Mouse (Mus musculus) thymus, postnatal 36 days (tissue): ENCODE data around the gene Glce.
A peak's percentile ranks its signal among the peaks of the same experiment; 100 is the strongest.

Source experiments
- DNase-seq, 2 experiments: peaks; one replicate each; pipeline ENCODE4 v3.0.0; 2022; ENCODE audit warnings: mixed read lengths in 2 of 2

The Glce gene

DNA sequence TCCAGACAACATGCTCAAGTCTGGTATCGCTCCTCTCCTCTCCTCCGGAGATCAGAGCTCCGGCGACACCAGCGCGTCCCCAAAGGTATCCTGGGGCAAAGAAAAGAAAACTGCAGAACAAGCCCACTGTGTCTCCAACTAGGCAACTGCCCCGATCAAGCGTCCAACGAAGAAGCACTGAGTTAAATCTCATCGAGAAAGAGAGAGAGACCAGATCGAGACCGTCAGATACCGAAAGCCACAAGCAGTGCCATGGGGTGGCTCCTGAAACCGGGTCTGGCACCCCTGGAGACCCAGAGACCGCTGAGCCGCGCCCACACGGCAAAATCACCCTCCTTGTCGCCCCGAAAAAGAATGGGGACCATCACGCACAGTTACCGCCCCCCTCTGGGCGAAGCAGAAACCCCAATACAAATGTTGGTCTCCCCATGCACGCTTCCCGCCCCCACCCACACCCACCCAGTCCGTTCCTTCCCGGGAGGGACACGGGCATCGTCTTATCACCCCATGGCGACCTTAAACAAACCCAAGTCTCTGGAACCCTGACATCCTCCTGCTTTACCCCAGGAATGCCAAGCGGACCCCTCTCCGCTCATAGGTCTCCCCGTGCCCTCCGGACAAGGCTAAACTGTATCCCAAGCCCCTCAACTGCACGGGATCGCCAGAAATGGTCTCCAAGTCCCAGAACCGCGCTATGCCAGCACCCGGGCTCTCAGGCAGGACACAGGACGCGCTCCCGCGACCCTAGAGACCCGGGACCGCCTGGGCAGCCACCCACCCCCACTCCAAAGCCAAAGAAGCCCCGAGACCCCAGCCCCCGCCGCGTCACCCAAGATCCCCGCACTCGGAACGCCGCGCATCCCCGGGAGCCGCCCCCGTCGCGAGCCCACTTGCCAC, 656 bp downstream of the Glce start:
- peak; percentile 69 to 72 for DNase-seq

DNA sequence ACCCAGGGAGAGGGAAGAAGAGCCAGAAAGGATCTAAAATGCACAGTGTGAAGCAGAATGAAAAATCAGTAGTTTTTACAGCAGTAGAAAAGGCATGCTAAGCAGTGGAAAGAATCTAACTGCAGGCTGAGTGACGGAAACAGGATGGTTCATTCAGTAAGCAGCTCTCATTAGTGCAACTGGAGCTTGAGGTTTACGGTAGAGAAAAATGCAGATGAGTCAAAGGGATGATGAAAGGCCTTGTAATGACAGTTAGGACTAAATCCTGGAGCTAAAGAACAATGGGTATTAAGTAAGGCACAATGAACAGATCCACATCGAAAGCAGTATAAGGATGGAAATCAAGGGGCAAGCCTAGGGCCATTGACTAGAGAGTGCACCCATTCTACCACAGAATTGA, 3.7 kb downstream of the Glce start:
- no peak for DNase-seq

DNA sequence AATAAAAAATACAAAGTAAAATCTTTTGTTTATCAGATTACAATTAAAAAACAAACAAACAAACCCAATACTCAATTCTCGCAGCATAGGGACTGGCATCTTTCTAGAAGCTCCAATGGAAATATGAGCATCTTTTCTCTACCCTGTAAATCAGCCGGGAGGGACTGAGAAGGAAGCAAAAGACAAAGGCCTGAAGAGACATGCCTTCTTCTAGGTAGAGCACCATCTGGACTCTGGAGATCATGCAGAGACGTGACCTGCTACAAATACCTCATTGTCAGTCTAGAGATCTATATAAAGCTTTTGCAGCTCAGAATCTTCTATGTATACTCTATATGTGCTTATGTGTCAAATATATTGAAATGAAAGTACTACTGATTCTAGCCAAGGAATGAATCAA, 6.6 kb downstream of the Glce start:
- no peak for DNase-seq

DNA sequence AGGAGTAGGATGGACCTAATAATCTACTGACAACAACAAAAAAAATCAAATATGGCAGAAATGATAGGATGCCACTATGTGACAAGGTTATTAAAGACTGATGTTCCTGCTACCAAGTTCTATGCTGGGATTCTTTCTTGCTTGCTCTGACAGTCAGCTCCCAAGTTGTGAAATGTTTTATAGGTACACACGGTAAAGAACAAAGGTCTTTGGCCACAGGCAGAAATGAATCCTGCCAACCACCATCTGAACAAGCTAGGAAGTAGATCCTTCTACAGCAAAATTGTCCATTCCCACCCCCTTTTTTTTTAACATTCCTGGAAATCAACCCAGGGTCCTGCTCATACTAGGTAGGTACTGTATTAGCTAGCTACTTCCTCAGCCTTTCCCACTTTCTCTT, 25.9 kb downstream of the Glce start:
- DNase-seq: no peak

DNA sequence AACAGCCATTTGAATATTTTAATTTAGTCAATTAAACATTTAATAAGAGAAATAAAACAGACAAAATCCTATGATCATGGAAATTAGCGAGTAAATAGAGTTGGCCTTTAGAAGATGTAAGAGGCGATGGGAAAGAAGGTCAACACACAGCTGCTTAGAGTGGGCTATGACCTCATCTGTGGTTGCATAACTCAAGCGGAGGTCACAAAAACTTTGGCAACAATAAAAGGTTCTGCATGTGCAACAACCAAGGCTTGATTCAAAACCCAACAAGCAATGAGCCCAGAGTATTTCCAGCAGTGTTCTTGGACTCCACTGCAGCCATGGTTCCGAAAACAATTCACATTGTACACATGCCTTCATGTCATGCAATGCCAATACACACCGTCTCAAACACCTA, 30.9 kb downstream of the Glce start:
- DNase-seq: no peak

DNA sequence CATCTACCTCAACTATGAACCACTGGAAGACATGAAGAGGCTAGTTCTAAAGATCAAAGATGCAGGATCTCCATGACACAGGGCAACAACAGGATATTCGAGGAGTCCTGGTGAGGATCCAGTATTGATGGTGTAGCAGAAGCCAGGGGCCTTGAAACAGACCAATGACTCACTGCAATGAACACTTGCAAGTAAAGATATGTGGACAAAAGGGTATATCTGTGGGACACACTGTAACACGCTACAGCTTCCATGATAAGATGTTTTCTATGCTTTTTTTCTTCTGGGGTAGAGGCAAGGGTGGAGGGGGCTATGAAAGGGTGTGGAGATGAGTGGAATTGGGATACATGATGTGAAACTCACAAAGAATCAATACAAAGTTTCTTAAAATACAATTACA, 36.9 kb downstream of the Glce start:
- no peak for DNase-seq

DNA sequence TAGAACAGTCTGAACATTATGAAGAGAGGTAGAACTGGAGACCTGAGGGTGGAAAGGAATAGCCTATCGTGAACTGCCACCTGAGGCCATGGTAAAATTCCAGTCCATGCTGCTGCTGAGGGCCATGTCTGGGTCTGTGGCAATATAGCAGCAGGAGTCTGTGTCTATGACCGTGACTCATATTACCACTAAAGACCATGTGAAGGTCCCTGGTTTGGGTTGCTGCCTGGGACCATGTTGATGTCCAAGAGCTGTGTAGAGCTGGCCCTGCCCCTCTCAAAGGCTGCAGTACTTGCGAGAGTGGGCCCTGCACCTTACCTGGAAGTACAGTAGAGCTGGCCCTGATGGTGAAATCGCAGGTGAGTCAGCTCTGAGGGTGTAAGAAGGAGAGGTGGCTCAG, 37.6 kb downstream of the Glce start:
- no peak for DNase-seq

DNA sequence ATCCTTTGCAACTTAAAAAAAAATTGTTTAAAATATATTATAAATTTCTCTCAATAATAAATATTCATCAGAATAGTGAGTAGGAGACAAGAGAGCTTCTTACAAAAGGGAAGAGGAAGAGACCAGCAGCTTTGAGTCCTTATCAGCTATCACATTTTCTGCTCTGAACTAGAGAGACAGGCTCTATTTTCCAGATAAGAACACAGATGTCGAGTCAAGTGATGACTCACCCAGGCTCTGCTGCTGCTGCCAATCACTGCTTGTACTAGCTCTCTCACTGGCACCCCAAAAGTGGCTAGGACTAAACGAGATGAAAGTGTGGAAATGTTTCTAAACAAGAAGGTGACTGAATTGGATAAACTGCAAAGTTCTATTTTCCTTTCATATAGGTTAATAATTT, 39.5 kb downstream of the Glce start:
- DNase-seq: no peak

DNA sequence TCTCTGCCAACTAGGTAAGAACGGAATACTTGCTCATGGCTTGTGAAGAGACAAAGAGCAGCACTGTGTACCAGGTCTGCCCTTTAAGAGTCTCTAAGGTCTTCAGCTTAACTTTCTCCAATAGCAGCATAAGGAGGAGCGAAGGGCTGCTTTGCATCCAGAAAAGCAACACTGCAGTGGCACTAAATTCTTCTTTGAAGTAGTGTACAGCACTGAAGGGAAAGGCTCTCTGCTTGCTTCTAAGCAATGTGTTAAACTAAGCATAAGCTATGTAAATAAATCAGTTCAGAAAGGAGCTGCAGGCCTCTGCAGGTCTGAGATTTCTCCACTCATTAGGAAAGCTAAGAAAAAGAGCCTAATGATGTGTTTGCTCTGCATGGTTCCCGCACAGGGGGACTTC, 40.9 kb downstream of the Glce start:
- no peak for DNase-seq

DNA sequence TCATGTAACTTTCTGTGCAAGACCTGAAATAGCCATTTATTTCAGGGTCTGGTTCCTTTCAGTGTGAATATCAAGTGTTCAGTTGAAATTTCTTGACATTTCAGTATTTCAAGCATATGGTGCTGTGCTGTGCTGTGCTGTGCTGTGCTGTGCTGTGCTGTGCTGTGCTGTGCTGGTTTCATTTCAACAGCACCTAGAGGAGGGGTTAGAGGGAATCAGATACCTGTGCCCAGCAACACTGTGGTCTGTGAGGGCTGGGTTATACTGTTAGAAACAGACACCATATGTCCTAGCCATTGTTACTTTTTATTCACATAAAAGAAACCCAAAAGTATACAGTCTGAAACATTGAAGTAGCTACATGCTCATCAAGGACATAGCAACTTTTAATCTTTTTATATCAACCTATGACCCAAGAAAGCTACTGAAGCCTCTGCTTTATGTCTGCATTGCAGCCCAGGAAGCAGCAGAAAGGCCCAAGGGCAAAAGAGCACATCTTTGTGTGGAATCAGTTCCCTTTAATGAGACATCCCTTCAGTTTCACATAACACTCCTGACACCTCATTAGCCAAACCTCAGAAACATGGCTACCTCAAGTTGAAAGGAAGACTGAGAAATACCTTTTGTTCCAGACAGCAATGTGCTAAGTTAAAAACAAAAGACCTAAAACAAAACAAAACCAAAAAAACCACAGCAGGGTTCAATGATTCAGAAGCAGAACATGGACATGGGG, 42.3 kb downstream of the Glce start:
- no peak for DNase-seq

DNA sequence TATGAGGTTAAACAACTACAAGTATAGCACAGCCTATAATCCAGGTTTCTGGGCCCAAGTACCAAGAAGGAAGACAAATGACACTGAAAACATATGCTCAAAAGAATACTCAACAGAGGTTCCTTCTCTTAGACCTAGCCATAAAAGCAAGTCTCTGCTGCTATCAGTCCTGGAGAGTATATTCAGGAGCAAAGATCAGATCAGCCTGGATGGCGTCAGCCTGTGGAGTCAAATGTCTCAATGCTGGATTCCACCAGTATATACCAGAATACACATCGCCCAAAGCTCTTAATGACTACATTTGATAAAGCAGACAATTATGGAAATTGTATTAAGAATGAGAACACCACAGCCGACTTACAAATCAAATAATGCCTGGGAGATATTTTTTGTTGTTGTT, 60.2 kb downstream of the Glce start:
- DNase-seq: no peak

DNA sequence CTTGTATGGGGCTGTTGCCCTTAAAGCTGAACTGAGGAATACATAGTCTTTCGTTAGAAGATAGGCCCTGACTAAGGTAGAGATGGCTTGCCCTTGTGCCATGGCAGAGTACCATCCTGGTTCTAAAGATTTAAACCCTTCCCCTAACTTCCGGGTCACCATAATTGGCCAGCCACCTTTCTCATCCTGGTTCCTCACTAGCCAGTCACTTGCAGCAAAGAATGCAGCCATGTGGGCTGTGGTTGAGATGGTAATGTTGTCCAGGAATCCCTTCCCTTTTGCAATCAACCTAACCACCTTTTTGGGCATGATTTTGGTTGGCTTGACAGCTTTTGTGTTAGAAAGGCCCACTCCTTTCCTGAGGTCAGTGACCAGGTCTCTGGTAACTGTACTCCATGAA, 62.0 kb downstream of the Glce start:
- DNase-seq: no peak

DNA sequence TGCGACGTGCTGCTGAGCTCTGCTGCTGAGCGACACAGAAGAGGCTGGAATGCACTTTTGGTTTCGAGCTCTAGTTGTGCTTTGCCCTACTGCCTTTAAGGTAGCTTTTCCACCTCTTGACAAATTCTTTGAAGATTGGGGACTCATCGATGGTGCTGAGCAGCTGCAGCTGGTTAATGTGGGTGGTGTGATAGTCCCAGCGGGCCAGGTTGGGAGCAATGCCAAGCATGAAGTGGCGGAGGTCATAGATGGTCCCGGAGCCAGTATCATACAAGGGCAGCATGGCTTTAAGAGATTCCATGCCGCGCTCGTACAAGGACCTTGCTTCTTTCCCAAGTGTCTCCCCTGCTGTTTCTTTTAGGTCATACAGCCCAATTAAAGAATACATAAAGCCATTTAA, 62.5 kb downstream of the Glce start:
- no peak for DNase-seq

DNA sequence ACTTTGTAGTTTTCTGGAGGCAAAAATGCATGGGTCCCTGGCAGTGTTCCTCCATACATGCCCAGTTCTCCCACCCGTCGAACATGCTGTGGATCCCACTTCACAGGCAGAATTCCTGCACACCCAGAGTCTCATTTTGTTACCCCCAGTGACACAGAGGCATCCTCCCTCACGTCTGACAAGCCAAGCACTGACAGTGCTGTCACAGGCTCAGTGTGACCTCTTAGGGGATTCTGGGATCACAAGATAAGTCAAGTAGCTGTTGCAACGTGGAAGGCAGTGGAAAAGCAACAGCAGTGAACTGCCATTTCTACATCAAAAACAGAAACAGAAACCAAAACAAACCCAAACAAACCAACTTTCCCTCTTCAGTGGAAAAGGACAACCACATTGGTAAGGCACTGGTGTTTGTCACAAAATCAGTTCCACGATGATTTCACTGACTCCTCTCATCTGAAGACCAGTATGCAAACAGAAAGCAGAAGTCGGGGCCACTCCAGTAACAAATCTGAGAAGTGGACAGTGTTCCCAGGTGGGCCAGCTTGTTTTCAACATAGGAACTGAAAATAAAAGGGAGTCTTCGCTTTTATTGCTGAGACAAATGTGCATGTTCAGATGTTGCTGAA, 64.5 kb downstream of the Glce start:
- no peak for DNase-seq

DNA sequence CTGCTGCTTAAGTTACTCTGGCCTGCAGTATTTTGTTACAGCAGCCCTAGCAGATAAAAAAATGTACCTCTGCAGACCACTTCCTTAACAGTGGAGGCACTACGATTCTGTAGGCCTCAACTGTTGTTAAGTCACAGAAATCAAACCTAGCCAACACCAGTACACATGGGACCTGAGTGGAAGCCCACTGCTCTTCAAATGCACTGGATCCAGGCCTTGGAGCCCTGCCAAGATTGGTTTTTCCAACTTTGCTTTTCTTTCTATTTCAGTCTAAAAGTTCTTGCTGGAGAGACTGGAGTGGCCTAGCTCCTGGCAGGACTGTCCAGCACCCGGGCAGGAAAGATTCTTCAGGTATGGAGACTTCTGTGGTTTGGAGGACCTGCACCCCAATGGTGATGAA, 66.2 kb downstream of the Glce start:
- no peak for DNase-seq

DNA sequence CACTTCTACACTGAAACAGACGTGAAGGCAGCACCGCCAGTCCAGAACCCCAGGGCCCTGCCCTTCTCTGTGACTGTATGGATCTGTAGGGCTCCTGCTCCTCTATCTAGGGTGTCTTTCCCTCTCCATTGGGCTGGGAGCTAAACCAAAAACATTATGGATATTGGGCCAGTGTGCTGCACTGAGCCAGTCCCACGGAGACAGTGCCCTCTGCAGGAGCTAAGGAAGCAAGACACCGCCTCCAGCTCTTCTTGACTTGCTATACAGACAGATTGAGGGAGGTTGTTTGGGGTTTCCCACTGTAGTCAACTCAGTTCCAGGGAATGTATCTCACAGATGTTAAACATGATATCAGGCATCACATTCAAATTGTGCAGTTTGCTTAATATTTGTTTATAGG, 71.7 kb downstream of the Glce start:
- DNase-seq: no peak

DNA sequence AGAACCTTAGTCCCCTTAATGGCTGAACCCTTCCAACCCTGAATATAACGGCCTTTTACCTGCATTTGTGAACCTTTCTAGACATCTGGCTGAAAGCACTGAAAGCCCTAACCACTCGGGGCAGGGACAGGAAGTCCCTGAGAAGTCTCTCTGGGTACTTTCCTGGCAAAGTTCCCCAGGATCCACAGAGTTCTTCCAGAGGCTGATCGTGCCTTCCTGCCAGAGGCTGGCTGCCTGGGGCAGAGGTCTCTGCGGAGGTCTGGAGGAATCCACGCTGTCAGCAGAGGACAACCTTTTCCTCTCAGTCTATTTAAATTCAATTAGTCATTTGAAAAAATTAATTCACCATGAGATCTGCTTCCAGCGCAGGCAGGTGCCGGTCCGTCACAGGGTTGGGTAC, 73.3 kb downstream of the Glce start:
- no peak for DNase-seq

DNA sequence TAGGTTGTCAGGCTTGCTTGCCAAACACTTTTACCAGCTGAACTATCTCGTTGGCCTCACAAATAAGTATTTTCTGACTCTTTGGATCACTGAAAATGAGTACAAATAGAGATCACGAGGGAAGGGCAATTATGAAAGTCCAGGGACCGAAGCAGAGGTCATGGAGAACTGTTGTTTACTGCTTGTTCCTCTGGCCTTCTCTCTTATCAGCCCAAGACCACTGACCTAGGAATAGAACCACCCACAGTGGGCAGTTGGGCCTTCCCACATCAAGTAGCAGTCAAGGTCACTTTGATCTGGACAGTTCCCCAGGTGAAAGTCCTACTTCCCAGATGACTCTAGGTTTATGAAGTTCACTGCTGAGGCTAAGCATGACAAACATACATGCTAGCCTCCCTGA, 80.3 kb downstream of the Glce start:
- no peak for DNase-seq

DNA sequence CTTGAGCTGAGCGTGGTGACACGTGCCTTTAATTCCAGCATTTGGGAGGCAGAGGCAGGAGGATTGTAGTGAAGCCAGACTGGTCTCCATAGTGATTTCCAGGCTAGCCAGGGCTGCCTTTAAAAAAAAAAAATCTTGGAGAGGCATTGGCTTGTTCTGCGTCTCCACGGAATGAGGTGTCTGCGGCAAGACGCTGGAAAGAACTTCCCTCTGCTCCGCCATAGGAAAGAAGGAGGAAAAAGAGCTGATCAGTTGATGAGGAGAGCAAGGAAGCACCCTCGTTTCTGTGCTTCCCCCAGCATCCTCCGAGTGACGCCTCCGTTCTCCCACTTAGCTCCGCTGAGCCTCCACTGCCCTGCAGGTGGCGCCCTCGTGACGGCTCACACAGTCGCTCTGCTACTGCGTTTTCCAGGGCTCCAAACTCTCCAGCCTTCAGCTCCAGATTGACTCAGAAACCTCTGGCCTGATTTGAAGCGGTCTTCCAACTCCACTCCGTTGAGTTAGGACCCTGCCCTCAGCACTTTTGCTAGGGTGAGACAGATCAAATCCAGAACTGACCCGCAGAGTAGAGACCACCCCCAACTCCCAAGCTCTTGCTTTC, 82.3 kb downstream of the Glce start:
- peak; percentile 80 to 82 for DNase-seq

DNA sequence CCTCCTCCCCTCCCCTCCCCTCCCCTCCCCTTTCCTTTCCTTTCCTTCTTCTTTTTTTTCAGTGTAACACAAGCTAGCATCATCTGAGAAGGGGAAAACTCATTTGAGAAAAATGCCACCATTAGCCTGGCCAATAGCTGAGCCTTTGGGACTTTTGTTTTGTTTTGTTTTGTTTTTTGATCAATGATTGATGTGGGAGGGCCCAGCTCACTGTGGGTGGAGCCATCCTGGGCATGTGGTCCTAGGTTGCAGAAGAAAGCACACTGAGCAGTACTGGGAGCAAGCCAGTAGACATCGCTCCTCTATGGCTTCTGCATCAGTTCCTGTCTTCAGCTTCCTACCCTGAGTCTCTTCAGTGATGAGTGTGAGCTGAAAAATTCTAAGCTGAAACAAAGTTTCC, 86.6 kb downstream of the Glce start:
- DNase-seq: no peak

DNA sequence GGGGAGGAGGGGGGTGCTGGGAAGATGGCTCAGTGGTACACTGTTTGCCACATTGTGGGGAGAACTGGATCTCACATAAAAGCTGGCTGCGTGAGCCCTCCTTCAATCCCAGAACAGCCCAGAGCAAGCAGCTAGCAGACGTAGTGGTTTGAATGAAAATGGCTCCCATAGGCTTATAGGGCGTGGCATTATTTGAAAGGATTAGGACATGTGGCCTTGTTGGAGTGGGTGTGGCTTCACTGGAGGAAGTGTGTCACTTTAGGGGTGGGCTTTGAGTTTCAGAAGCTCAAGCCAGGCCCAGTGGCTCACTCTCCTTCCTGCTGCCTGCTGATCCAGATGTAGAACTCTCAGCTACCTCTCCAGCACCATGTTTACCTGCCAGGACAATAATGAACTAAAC, 90.2 kb downstream of the Glce start:
- DNase-seq: no peak

DNA sequence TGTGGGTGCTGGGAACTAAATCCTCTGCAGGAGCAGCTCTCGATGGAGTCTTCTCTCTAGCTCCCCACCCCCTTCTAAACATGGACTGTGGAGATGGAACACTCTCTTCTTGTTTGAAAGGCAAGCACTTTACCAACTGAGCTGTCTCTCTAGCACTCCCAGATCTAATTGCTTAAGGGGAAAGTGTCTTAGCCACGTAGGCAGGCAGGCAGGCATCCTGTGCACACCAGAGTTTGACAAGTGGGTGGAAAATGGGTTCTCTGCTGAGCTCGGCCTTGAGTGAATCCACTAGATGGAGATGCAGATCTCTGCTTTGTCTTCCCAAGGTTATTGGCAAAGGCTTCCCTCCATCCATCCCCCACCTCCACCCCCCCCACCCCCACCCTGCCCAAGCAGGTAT, 94.4 kb downstream of the Glce start:
- DNase-seq: no peak

DNA sequence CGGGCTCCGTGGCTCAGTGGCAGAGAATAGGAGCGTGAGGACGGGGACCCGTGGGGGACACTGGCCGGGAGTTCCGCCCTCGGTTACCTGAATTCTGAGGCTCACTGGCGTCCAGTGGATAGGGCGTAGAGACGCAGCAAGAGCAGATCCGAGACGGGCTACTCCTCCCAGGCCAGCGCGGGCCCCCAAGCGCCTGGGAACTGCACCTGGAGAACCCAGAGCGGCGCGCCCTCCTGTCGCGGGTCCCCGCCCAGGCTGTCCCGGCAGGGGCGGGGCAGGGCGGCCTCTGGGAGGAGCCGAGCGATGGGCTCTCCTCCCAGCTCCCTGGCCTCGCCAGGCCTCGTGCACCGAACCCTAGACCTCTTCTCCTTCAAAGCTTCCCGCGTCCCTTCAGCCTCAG, 95.9 kb downstream of the Glce start, which contains the start of gene Paqr5:
Gene Paqr5, minus strand, starts transcription at position 257 of the 400 bp plus-strand sequence.
- DNase-seq: peak; percentile 62 to 67

DNA sequence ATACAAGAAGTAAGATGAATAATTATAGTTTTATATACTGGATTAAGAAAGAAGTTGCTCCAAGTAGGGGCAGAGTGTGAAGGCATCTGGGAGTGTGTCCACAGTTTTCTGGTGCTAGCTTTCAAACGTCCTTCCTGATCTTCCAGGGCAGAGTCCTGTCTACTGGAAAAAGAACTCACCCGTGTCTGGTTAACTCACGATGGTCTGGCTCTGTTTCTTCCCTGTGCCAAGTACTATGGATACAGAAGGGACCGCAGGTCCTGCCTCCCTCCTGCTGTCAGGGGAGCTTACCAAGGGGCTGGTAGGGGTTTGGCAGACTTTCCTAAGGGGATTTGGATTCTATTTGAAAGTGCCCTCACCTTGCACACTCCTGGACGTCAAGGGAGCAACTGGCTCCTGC, 97.4 kb downstream of the Glce start:
- DNase-seq: no peak
